Mouse (Mus musculus) gastrocnemius, postnatal 4 days (tissue): ENCODE measurements around the gene Rab11b. TPM values are rescaled to one million over a fixed set of nuclear protein-coding genes. Genes with fewer than 3 reads are reported as not detected.
"Not testable (repeated sequence)": the region's sequence is repeated elsewhere in the genome, so short reads cannot be mapped to it uniquely, and the experiment has no call there.

Source experiments
- DNase-seq, 2 experiments: peaks; one replicate each; pipeline ENCODE4 v3.0.0; 2021 to 2022; ENCODE audit warnings: low spot score in 2 of 2, mixed read lengths in 2 of 2
- total RNA-seq, 2 experiments: library from RNA; stranded (reverse); gene quantifications; 2 replicates each; pipeline ENCODE4 v1.2.3; 2021

Rab11b gene
- total RNA-seq, 2 experiments from 2014 or later = 194 to 218 TPM

GRCm38 (mm10) chr17:33773871-33774572 is 13.7 kb upstream of the Rab11b start:
- DNase-seq = no peak

DNA sequence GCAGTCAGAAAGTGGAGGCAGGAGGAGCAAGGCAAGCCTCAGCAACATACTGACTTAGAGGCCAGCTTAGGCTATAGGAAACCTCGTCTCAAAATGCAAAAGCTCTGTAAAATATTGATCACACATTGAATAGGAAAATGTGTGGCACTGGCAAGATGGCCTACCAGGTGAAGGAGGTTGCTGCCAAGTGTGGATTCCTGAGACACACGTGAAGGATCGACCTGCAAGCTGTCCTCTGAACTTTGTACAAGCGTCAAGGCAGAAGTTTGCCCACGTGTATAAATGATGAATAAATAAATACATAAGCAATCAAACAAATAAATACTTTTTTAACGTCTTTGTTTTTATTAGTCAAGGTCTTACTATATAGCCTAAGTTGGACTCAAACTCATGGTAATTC is 13.1 kb upstream of the Rab11b start:
- no peak for DNase-seq

- DNase-seq = no peak
Measured at GRCm38 (mm10) chr17:33771617-33772016, 11.3 kb upstream of the Rab11b start.

DNA sequence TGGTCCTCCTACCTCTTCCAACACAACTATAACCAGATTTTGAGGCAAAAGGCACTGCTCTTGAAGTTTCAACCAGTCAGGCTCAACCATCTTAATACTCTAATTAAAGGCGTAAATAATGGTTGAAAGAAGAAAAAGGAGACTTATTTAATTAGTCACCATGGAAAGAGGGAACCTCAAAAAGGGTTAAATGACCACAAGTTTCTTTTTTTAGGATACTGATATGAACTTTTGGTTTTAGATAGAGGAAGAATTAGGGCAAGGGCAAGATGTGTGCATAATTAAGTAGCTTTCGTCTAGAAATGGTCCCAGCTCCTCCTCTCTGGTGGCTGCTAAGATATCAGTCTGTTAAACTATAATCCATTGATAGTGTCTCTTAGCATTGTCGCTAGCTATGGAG is 6.1 kb upstream of the Rab11b start:
- no peak for DNase-seq

DNA sequence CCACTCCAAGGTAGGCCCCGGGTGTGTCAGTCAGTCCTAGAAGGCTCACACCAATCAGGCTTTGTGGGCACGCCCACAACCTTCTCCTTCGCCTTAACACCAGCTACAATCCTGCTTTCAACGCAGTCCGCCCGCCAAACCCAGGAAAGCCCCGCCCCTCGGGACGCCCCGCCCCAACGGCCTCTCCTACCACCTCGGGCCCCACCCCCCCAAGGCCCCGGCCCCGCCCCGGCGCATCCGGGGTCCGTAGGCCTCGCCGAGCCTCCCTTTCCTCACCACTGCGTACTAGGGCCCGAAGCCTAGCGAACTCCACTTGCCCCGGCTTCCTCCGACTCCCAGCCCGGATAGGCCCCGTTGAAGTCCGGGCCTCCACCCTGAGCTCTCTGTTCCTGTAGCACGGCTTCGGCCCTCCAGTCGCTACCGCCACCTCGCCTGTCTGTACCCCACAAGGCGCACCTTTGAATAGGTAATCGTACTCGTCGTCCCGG is 519 bp downstream of the Rab11b start:
- peak; percentile 93 to 96 for DNase-seq

- DNase-seq = no peak
Measured at GRCm38 (mm10) chr17:33757231-33757630, 3.1 kb downstream of the Rab11b start.

DNA sequence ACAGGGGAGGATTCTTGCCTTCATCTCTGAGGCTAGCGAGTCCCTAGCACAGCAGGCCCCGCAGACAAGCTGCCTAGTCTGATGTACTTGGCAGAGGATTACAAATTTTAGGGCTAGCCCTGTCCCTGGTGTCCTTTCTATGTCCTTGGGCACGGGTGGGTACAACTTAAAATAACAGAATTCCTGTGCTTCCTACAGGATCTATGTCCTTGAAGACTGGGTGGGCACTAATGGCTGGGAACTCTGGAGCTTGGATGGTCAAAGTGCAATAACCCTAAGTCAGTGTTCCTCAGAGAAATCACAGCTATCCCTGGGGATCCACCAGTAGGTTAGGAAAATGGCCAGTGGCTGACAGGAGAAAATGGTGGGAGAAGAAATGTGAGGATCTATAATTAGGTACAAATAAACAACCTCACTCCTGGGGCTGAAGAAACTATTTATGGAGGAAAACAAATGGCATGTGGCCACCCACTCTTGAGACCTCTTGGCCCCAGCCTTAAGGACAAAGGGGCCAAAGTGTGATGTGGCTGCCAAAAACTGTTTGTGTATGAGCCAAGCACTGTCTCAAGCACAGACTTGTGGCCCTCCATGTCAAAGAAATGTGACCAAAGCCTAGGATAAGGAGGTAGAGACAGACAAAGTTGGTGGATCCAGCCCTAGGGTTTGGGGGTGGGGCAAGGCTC is 4.1 kb downstream of the Rab11b start:
- DNase-seq = no peak

DNA sequence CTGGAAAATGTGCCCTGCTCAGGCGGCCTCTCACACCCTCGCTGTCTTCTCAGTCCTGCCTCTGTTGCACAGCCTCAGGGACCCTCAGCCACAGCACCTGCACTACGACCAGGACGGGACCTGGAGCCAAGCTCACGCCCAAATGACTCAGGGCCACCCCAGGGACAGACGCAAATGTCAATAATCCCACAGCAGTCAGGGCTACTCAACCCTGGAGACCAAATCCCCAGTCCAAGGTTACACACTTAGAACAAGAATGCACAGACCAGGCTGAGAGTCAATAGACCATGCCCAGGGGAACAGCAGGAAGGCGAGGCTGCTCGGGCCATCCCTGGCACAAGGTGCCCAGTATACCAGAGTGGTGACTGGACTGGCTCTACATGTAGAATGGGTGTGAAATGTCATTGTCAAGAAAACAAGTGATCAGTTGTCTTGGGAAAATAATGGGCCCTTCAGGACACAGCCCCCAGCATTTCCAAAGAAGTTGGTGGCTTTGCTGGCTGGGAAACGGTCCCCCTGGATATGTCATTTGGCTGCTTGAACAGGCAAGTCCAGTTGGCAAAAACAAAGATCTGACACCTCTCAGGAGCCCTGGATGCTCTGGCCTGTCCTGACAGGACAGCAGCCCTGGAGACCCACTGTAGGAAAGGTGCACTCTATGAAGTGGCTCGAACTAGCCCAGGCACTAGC is 4.8 kb downstream of the Rab11b start:
- no peak for DNase-seq

DNA sequence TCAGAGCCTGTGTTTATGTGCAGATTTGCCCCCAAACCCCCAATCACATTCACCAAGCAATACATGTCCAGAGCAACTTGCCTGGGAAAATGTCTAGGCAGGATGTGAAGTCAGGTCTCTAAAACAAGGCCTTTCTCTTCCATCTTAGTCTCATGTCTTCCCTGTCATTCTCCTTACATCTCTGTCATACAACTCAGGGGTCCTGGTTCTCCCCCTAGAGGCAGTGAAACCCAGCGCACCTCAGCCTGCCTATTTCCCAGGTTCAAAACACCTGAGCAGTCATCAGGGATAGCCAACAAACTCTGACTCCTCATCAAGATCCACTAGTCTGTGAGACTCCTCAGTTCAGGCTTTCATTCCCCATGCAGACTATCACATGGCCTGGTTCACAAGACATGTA is 5.7 kb downstream of the Rab11b start:
- DNase-seq = no peak

DNA sequence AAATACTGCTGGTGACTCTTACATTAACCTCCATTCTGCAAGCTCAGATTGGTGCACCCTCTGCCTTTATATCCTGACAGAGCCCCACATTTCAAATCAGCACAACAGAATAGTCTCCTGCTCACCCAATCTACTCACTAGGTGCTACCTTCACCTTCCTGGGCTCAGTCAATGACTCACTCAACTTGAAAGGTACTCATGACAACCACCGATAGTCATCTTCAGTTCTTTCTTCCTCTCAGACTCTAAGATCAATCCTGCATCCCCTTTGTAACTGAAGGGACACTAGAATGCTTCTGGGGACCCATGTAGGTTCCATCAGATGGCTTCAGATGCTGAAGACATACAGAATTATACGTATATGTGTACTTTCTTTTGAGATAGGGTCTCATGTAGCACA is 8.0 kb downstream of the Rab11b start:
- no peak for DNase-seq

DNA sequence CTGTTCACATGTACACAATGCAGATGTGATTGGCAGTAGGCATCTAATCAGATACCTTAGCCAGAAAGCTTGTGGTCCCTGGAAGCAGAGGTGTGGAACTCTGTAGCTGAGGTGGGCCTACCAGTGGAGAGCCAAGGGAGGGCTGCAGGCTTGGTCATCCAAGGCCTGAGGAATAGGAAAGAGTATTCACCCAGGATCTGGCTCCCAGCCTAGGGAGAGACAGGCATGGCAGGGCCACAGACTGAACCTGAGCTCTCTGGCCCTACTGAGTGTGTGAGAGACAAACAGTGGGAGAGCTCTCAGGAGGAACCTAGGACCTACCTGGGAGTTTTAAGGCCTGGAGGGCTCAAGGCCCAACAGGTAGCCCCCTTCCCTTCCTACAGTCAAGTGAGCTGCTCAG is 9.1 kb downstream of the Rab11b start:
- no peak for DNase-seq

- DNase-seq = no peak
Measured at GRCm38 (mm10) chr17:33749451-33749850, 10.9 kb downstream of the Rab11b start.

DNA sequence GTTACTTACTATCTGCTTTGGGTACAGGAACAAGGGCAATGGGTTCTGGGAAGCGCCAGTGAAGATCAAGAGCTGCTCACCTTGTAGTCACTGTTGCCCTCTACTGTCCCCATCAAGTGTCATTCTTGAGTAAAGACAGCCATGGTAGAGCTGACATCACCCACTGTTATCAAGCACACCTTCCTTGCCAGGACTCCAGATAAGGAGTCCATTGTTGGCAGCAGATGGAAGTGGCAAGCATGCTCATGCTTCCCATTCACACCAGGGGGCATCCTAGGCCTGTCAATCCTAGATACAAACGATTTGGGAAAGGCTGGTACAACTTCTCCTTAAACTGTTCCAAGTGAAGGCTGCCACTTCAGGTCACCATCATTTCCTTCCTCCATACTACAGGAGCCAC is 14.3 kb downstream of the Rab11b start:
- no peak for DNase-seq

- no peak for DNase-seq
Measured at GRCm38 (mm10) chr17:33744686-33745384, 15.5 kb downstream of the Rab11b start.

DNA sequence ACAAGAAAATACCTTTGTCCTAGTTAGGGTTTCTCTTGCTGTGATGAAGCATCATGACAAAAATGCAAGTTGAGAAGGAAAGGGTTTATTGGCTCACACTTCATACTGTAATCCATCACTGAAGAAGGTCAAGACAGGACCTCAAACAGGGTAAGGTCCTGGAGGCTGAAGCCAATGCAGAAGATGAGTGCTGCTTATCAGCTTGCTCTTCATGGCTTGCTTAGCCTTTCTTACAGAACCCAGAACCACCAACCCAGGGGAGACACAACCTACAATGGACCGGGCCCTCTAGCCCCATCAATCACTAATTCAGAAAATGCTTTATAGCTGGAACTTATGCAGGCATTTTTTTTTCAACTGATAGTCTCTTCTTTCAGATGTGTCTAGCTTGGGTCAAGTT is 17.9 kb downstream of the Rab11b start:
- DNase-seq = no peak

GRCm38 (mm10) chr17:33733526-33733925 is 26.8 kb downstream of the Rab11b start:
- DNase-seq = not testable (repeated sequence)

GRCm38 (mm10) chr17:33732556-33733083 is 27.7 kb downstream of the Rab11b start:
- DNase-seq = not testable (repeated sequence)

DNA sequence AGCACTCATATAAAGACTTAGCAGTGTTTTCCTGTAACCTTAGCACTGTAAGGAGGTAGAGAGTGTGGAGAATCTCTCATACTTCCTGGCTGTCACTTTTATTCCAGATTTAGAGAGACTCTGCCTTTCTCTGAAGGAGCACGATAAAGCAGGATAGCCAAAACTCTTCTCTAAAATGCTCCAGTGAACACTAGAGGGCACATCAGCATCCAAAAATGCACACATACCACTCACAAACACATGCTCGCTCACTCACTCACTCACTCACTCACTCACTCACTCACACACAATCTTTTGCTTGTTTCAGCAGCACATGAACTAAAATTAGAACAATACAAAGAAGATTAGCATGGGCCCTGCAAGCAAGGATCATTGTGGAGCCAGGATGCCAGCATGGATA is 31.1 kb downstream of the Rab11b start:
- no peak for DNase-seq

DNA sequence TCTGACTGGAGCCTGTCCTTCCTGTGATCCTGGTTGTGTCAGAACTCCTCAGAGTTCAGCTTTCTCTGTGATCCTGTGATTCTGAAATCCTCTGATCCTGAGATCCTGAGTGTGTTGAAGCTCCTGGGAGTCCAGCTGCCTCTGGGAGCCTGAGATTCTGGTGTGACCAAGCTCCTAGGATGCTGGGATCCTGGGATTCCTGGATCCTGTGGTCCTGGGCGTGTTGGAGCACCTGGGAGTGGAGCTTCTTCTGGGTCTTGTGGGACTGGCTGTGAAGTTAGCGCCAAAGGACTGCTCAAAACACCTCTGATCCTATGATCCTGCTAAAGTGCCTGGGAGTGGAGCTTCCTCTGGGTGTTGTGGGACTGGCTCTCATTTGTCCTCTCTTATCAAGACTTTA is 31.9 kb downstream of the Rab11b start:
- DNase-seq = no peak

GRCm38 (mm10) chr17:33719736-33720378 is 40.5 kb downstream of the Rab11b start:
- no peak for DNase-seq
